Mouse (Mus musculus): Measurements from ENCODE around the gene Cib4. TPM values are rescaled to one million over a fixed set of nuclear protein-coding genes. Genes with fewer than 3 reads are reported as not detected.

The Cib4 gene
- polyA plus RNA-seq, 1 experiment, result not detected

- TF ChIP-seq POLR2A (IDR thresholded peaks at IDR 0.05; ENCODE audit: insufficient read depth, low read depth, low read length) (no peak), CTCF (IDR thresholded peaks at IDR 0.05; ENCODE audit: insufficient read depth, low read depth, low read length) (no peak)
- no peak overlapping the region for H3K27ac ChIP-seq (ENCODE audit: insufficient read depth, low read depth, low read length)
- 96% methylated on average over 5 of the region's 5 CpGs for WGBS
- H3K4me3 ChIP-seq (ENCODE audit: insufficient read depth, low read depth, low read length), result no peak overlapping the region
- peaks cover 15% of the 10 kb centered on the region; the same call in 1 of the 2 replicates for H3K4me1 ChIP-seq (ENCODE audit: control insufficient read depth, insufficient read depth, low read length)
Measured at GRCm38 (mm10) chr5:30527129-30527528, 18.5 kb downstream of the Cib4 start.

- H3K4me1 ChIP-seq (ENCODE audit: control insufficient read depth, insufficient read depth, low read length), result peaks cover 15% of the 10 kb centered on the region; the same call in 1 of the 2 replicates
- 24% methylated on average over 12 of the region's 12 CpGs for WGBS
- H3K4me3 ChIP-seq (ENCODE audit: insufficient read depth, low read depth, low read length), result no peak overlapping the region
- no peak for TF ChIP-seq CTCF (IDR thresholded peaks at IDR 0.05; ENCODE audit: insufficient read depth, low read depth, low read length)
- TF ChIP-seq POLR2A (IDR thresholded peaks at IDR 0.05; ENCODE audit: insufficient read depth, low read depth, low read length), result no peak
- no peak overlapping the region for H3K27ac ChIP-seq (ENCODE audit: insufficient read depth, low read depth, low read length)
Measured at GRCm38 (mm10) chr5:30525920-30526836, 19.5 kb downstream of the Cib4 start.

- WGBS, result 80% methylated on average over 3 of the region's 3 CpGs
- no peak for TF ChIP-seq POLR2A (IDR thresholded peaks at IDR 0.05; ENCODE audit: insufficient read depth, low read depth, low read length)
- no peak for TF ChIP-seq CTCF (IDR thresholded peaks at IDR 0.05; ENCODE audit: insufficient read depth, low read depth, low read length)
- H3K27ac ChIP-seq (ENCODE audit: insufficient read depth, low read depth, low read length), result no peak overlapping the region
- H3K4me1 ChIP-seq (ENCODE audit: control insufficient read depth, insufficient read depth, low read length), result peaks cover 21% of the 10 kb centered on the region
- no peak overlapping the region for H3K4me3 ChIP-seq (ENCODE audit: insufficient read depth, low read depth, low read length)
Measured at GRCm38 (mm10) chr5:30524213-30524612, 21.4 kb downstream of the Cib4 start.

- Histone ChIP-seq H3K4me1 (ENCODE audit: control insufficient read depth, insufficient read depth, low read length) (peaks cover 20% of the 10 kb centered on the region), H3K27ac (ENCODE audit: insufficient read depth, low read depth, low read length) (no peak overlapping the region), H3K4me3 (ENCODE audit: insufficient read depth, low read depth, low read length) (no peak overlapping the region)
- no peak for TF ChIP-seq POLR2A (IDR thresholded peaks at IDR 0.05; ENCODE audit: insufficient read depth, low read depth, low read length)
- no peak for TF ChIP-seq CTCF (IDR thresholded peaks at IDR 0.05; ENCODE audit: insufficient read depth, low read depth, low read length)
- 77% methylated on average over 3 of the region's 3 CpGs for WGBS
Measured at GRCm38 (mm10) chr5:30523131-30523530, 22.5 kb downstream of the Cib4 start.

GRCm38 (mm10) chr5:30522406-30522805 lies 23.2 kb downstream of the Cib4 start:
- H3K27ac ChIP-seq (ENCODE audit: insufficient read depth, low read depth, low read length), result no peak overlapping the region
- TF ChIP-seq CTCF (IDR thresholded peaks at IDR 0.05; ENCODE audit: insufficient read depth, low read depth, low read length), result no peak
- no peak for TF ChIP-seq POLR2A (IDR thresholded peaks at IDR 0.05; ENCODE audit: insufficient read depth, low read depth, low read length)
- no peak overlapping the region for H3K4me3 ChIP-seq (ENCODE audit: insufficient read depth, low read depth, low read length)
- WGBS, result 79% methylated on average over 8 of the region's 8 CpGs
- H3K4me1 ChIP-seq (ENCODE audit: control insufficient read depth, insufficient read depth, low read length), result peaks cover 20% of the 10 kb centered on the region

GRCm38 (mm10) chr5:30520214-30520732 lies 25.4 kb downstream of the Cib4 start:
- Histone ChIP-seq H3K27ac (ENCODE audit: insufficient read depth, low read depth, low read length) (no peak overlapping the region), H3K4me1 (ENCODE audit: control insufficient read depth, insufficient read depth, low read length) (peaks cover 13% of the 10 kb centered on the region), H3K4me3 (ENCODE audit: insufficient read depth, low read depth, low read length) (no peak overlapping the region)
- 92% methylated on average over 10 of the region's 10 CpGs for WGBS
- TF ChIP-seq POLR2A (IDR thresholded peaks at IDR 0.05; ENCODE audit: insufficient read depth, low read depth, low read length) (no peak), CTCF (IDR thresholded peaks at IDR 0.05; ENCODE audit: insufficient read depth, low read depth, low read length) (no peak)

GRCm38 (mm10) chr5:30519494-30519893 lies 26.1 kb downstream of the Cib4 start:
- H3K27ac ChIP-seq (ENCODE audit: insufficient read depth, low read depth, low read length), result no peak overlapping the region
- no peak for TF ChIP-seq POLR2A (IDR thresholded peaks at IDR 0.05; ENCODE audit: insufficient read depth, low read depth, low read length)
- TF ChIP-seq CTCF (IDR thresholded peaks at IDR 0.05; ENCODE audit: insufficient read depth, low read depth, low read length), result no peak
- H3K4me1 ChIP-seq (ENCODE audit: control insufficient read depth, insufficient read depth, low read length), result peaks cover 13% of the 10 kb centered on the region
- H3K4me3 ChIP-seq (ENCODE audit: insufficient read depth, low read depth, low read length), result no peak overlapping the region
- WGBS, result 47% methylated on average over 7 of the region's 7 CpGs

GRCm38 (mm10) chr5:30518547-30518946 lies 27.1 kb downstream of the Cib4 start:
- WGBS, result 89% methylated on average over 6 of the region's 6 CpGs
- Histone ChIP-seq H3K4me3 (ENCODE audit: insufficient read depth, low read depth, low read length) (no peak overlapping the region), H3K27ac (ENCODE audit: insufficient read depth, low read depth, low read length) (no peak overlapping the region), H3K4me1 (ENCODE audit: control insufficient read depth, insufficient read depth, low read length) (peaks cover 13% of the 10 kb centered on the region)
- TF ChIP-seq CTCF (IDR thresholded peaks at IDR 0.05; ENCODE audit: insufficient read depth, low read depth, low read length) (no peak), POLR2A (IDR thresholded peaks at IDR 0.05; ENCODE audit: insufficient read depth, low read depth, low read length) (no peak)

- TF ChIP-seq POLR2A (IDR thresholded peaks at IDR 0.05; ENCODE audit: insufficient read depth, low read depth, low read length) (no peak), CTCF (IDR thresholded peaks at IDR 0.05; ENCODE audit: insufficient read depth, low read depth, low read length) (no peak)
- 83% methylated on average over 5 of the region's 5 CpGs for WGBS
- no peak overlapping the region for H3K4me3 ChIP-seq (ENCODE audit: insufficient read depth, low read depth, low read length)
- H3K4me1 ChIP-seq (ENCODE audit: control insufficient read depth, insufficient read depth, low read length), result peaks cover 13% of the 10 kb centered on the region
- no peak overlapping the region for H3K27ac ChIP-seq (ENCODE audit: insufficient read depth, low read depth, low read length)
Measured at GRCm38 (mm10) chr5:30518108-30518507, 27.5 kb downstream of the Cib4 start.

All from olfactory bulb, adult 2 months (tissue).